Mouse (Mus musculus): ENCODE results near the gene Sema4c. TPM values are rescaled to one million over a fixed set of nuclear protein-coding genes. Genes with fewer than 3 reads are reported as not detected.

Sema4c gene
- polyA plus RNA-seq, 1 experiment, result 30.7 TPM

DNA sequence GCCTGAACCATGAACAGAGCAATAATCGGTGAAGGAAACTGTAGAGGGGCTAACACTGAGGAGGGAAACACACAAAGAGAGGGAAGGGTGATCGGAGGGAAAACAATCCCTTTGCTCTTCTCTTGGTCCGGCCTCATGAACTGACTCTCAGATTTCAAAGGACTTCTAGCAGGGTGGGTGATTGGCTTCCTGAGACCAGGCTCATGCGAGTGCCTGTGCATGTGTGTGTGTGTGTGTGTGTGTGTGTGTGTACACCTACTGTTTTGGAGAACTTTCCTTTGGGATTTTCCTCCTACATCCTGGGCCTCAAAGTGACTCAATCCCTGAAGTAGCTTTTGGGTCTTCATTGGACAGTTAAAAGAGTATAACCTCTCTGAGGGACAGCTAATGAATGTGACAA is 28.1 kb upstream of the Sema4c start:
- H3ac ChIP-seq (ENCODE audit: control insufficient read depth, insufficient read length), result no peak overlapping the region
- TF ChIP-seq MYOD1 (IDR thresholded peaks at IDR 0.05; ENCODE audit: control insufficient read depth in 1 of 3, insufficient read length in 2 of 3, low read depth in 2 of 3) (no peak), MYOG (IDR thresholded peaks at IDR 0.05; ENCODE audit: control insufficient read depth in 1 of 3, insufficient read depth in 1 of 3, insufficient read length in 2 of 3, low read depth in 2 of 3) (no peak), TCF12 (IDR thresholded peaks at IDR 0.05; ENCODE audit: insufficient read depth, poor library complexity, severe bottlenecking) (no peak), SRF (IDR thresholded peaks at IDR 0.05; ENCODE audit: control insufficient read depth, insufficient read length, low read depth) (no peak), POLR2A (IDR thresholded peaks at IDR 0.05; ENCODE audit: insufficient read length, low read depth) (no peak), MAX (IDR thresholded peaks at IDR 0.05; ENCODE audit: low read depth) (no peak), USF1 (IDR thresholded peaks at IDR 0.05; ENCODE audit: low read depth) (no peak), REST (IDR thresholded peaks at IDR 0.05; ENCODE audit: insufficient read depth, insufficient read length) (no peak), POLR2AphosphoS2 (IDR thresholded peaks at IDR 0.05; ENCODE audit: insufficient read length, low read depth) (no peak), CEBPB (IDR thresholded peaks at IDR 0.05; ENCODE audit: insufficient read depth, poor library complexity, severe bottlenecking) (no peak), TCF3 (IDR thresholded peaks at IDR 0.05; ENCODE audit: insufficient read length, low read depth) (no peak), E2F4 (IDR thresholded peaks at IDR 0.05; ENCODE audit: insufficient read depth) (no peak)
- no peaks in the 10 kb centered on the region for H3K79me2 ChIP-seq (ENCODE audit: control insufficient read depth, insufficient read depth)
- H3K27me3 ChIP-seq (ENCODE audit: control insufficient read depth, insufficient read depth, insufficient read length), result no peaks in the 10 kb centered on the region
- H3K4me2 ChIP-seq (ENCODE audit: low read depth), result no peak overlapping the region
- no peak overlapping the region for H3K4me3 ChIP-seq
- H3K36me3 ChIP-seq (ENCODE audit: control insufficient read depth, insufficient read depth), result no peaks in the 10 kb centered on the region

GRCm38 (mm10) chr1:36583408-36584116 is 25.4 kb upstream of the Sema4c start:
- no peak overlapping the region for H3K4me3 ChIP-seq
- no peaks in the 10 kb centered on the region for H3K79me2 ChIP-seq (ENCODE audit: control insufficient read depth, insufficient read depth)
- H3K36me3 ChIP-seq (ENCODE audit: control insufficient read depth, insufficient read depth), result no peaks in the 10 kb centered on the region
- no peak overlapping the region for H3ac ChIP-seq (ENCODE audit: control insufficient read depth, insufficient read length)
- H3K4me2 ChIP-seq (ENCODE audit: low read depth), result no peak overlapping the region
- TF ChIP-seq TCF12 (IDR thresholded peaks at IDR 0.05; ENCODE audit: insufficient read depth, poor library complexity, severe bottlenecking) (no peak), MYOD1 (IDR thresholded peaks at IDR 0.05; ENCODE audit: control insufficient read depth in 1 of 3, insufficient read length in 2 of 3, low read depth in 2 of 3) (peak in 1 of 3 experiments; percentile 7)
- no peaks in the 10 kb centered on the region for H3K27me3 ChIP-seq (ENCODE audit: control insufficient read depth, insufficient read depth, insufficient read length)

GRCm38 (mm10) chr1:36582211-36582610 is 24.1 kb upstream of the Sema4c start:
- TF ChIP-seq USF1 (IDR thresholded peaks at IDR 0.05; ENCODE audit: low read depth), result no peak
- peak in 1 of 3 experiments; percentile 33 for TF ChIP-seq MYOG (IDR thresholded peaks at IDR 0.05; ENCODE audit: control insufficient read depth in 1 of 3, insufficient read depth in 1 of 3, insufficient read length in 2 of 3, low read depth in 2 of 3)

DNA sequence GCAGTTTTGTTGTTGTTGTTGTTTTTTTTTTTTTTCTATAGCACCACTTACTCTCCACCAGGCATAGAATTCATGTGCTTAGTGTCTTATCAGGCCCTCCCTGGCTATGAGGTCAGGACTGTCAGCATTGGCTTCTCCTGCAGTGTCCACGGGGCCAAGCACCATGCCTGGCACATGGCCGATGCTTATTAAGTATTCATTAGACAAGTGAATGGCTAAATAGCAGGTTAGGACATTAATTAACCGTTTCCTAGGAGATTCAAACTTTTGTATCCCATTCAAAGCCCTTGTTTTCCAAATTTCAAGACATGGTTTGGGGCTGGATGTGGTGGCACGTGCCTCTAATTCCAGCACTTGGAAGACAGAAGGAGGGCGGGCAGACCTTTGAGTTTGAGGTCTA is 23.1 kb upstream of the Sema4c start:
- Histone ChIP-seq H3K4me3 (no peak overlapping the region), H3K4me2 (ENCODE audit: low read depth) (peak overlapping the region; percentile 60), H3K27me3 (ENCODE audit: control insufficient read depth, insufficient read depth, insufficient read length) (no peaks in the 10 kb centered on the region), H3K36me3 (ENCODE audit: control insufficient read depth, insufficient read depth) (no peaks in the 10 kb centered on the region), H3K79me2 (ENCODE audit: control insufficient read depth, insufficient read depth) (no peaks in the 10 kb centered on the region), H3ac (ENCODE audit: control insufficient read depth, insufficient read length) (no peak overlapping the region)
- TF ChIP-seq TCF3 (IDR thresholded peaks at IDR 0.05; ENCODE audit: insufficient read length, low read depth) (no peak), MAX (IDR thresholded peaks at IDR 0.05; ENCODE audit: low read depth) (no peak), POLR2A (IDR thresholded peaks at IDR 0.05; ENCODE audit: insufficient read length, low read depth) (no peak), USF1 (IDR thresholded peaks at IDR 0.05; ENCODE audit: low read depth) (no peak), CEBPB (IDR thresholded peaks at IDR 0.05; ENCODE audit: insufficient read depth, poor library complexity, severe bottlenecking) (no peak), TCF12 (IDR thresholded peaks at IDR 0.05; ENCODE audit: insufficient read depth, poor library complexity, severe bottlenecking) (no peak), MYOG (IDR thresholded peaks at IDR 0.05; ENCODE audit: control insufficient read depth in 1 of 3, insufficient read depth in 1 of 3, insufficient read length in 2 of 3, low read depth in 2 of 3) (no peak), REST (IDR thresholded peaks at IDR 0.05; ENCODE audit: insufficient read depth, insufficient read length) (no peak), SRF (IDR thresholded peaks at IDR 0.05; ENCODE audit: control insufficient read depth, insufficient read length, low read depth) (no peak), E2F4 (IDR thresholded peaks at IDR 0.05; ENCODE audit: insufficient read depth) (no peak), MYOD1 (IDR thresholded peaks at IDR 0.05; ENCODE audit: control insufficient read depth in 1 of 3, insufficient read length in 2 of 3, low read depth in 2 of 3) (no peak), POLR2AphosphoS2 (IDR thresholded peaks at IDR 0.05; ENCODE audit: insufficient read length, low read depth) (no peak)

More at GRCm38 (mm10) chr1:36582211-36582610, 24.1 kb upstream of the Sema4c start:
- H3K4me3 ChIP-seq, result no peak overlapping the region
- H3K36me3 ChIP-seq (ENCODE audit: control insufficient read depth, insufficient read depth), result no peaks in the 10 kb centered on the region
- no peak overlapping the region for H3K4me2 ChIP-seq (ENCODE audit: low read depth)
- H3K27me3 ChIP-seq (ENCODE audit: control insufficient read depth, insufficient read depth, insufficient read length), result no peaks in the 10 kb centered on the region
- no peak overlapping the region for H3ac ChIP-seq (ENCODE audit: control insufficient read depth, insufficient read length)
- no peaks in the 10 kb centered on the region for H3K79me2 ChIP-seq (ENCODE audit: control insufficient read depth, insufficient read depth)

DNA sequence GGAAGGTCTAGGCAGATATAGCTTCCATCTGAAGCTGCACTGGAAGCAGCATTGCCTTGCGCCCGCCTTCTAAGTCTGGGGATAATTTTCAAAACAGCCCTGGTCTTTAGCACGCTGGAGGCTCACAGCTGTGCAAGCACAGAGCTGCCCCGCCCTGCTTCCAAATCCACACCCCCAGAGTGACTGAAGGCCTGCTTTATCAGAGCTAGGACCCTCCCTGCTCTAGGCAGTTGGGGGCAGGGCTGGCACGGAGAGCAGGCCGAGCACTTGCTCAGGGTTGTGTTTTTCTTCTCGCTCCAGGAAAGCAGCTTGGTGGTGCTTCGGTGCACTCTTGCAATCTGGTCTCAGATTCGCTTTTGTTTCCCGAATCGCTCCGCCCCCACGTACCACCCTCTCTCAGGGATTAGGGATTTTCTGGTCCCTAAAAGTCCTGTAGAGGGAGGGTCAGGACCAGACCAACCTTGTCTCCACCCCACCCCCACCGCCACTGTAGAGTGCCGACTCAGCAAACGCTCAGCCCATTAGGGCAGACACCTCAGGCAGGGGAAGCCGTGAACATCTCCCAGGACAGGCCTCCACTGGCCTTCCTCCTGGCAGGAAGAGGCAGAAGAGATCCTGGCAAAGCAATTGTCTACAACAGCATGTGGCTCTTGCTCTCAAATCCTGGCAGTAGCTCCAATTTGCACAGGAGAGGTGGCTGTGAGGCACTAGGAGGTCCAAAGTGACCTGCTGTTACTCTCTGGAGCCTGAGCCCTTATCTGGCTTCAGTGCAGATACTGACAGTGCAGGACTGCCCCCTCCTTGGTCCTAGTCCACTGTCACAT is 22.4 kb upstream of the Sema4c start:
- Histone ChIP-seq H3K27me3 (ENCODE audit: control insufficient read depth, insufficient read depth, insufficient read length) (no peaks in the 10 kb centered on the region), H3K4me2 (ENCODE audit: low read depth) (peak overlapping the region; percentile 60), H3K79me2 (ENCODE audit: control insufficient read depth, insufficient read depth) (no peaks in the 10 kb centered on the region), H3K4me3 (no peak overlapping the region), H3ac (ENCODE audit: control insufficient read depth, insufficient read length) (no peak overlapping the region), H3K36me3 (ENCODE audit: control insufficient read depth, insufficient read depth) (no peaks in the 10 kb centered on the region)
- TF ChIP-seq POLR2AphosphoS2 (IDR thresholded peaks at IDR 0.05; ENCODE audit: insufficient read length, low read depth) (peak; percentile 44), USF1 (IDR thresholded peaks at IDR 0.05; ENCODE audit: low read depth) (no peak), POLR2A (IDR thresholded peaks at IDR 0.05; ENCODE audit: insufficient read length, low read depth) (peak; percentile 48), MYOG (IDR thresholded peaks at IDR 0.05; ENCODE audit: control insufficient read depth in 1 of 3, insufficient read depth in 1 of 3, insufficient read length in 2 of 3, low read depth in 2 of 3) (peak in 1 of 3 experiments; percentile 53)

Measured in myocyte (in vitro differentiated cells).